Mouse (Mus musculus): ENCODE results near the gene Jtb.

DNA sequence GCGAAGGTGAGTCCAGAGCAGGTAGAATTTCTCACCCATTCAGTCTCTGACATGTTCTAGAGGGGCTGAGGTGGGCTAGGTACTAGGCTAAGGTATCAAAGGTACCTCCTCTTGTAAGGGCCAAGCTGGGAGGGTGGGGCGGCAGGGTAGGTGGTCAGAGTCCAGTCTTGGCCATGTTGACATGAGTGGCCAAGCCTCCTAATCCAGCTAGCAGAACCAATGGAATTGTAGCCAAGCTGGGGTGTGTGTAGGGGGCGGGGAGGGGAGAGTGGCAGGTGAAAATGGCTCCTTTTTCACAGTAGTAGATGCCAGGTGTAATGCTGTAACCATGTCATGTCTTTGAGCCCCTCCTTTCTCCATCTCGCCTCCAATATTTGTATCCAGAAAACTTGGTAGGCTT lies 27.1 kb downstream of the Jtb start:
- TF ChIP-seq GATA1 (IDR thresholded peaks at IDR 0.05; ENCODE audit: low read length) (no peak), TAL1 (IDR thresholded peaks at IDR 0.05; ENCODE audit: low read length) (no peak)

All from erythroblast, embryonic 14.5 days (primary cell).